In genomic region chr4:41654217-41654616, GRCm38 (mm10) we compare ENCODE assay signal across 9 mouse cellular contexts. TPM values are rescaled to one million over a fixed set of nuclear protein-coding genes. Genes with fewer than 3 reads are reported as not detected.
DNase-seq lines count a peak whose midpoint lies in the region; ATAC-seq and TF ChIP-seq lines count a peak whose summit lies in the region.
"Had no signal": no experiment of that assay in that cellular context is flagged by ENCODE, and none has a peak within 500 bp of the region (broad histone marks: within the 10 kb centered on the region; RNA-seq: fewer than 3 reads in every experiment).

No protein-coding gene starts in this region.

- peaks cover 27% of the 10 kb centered on the region for H3K27me3 ChIP-seq in C2C12 (ENCODE audit: control insufficient read depth, insufficient read depth, insufficient read length)

- H3K79me3 ChIP-seq in C2C12 (ENCODE audit: low read depth) = no peaks in the 10 kb centered on the region

- H3K36me3 ChIP-seq in C2C12 (ENCODE audit: control insufficient read depth, insufficient read depth) = no peaks in the 10 kb centered on the region
- H3K36me3 ChIP-seq: limb, embryonic 13.5 days had no signal

- H3K79me2 ChIP-seq in C2C12 (ENCODE audit: control insufficient read depth, insufficient read depth) = no peaks in the 10 kb centered on the region

- TF ChIP-seq CTCF in C2C12 (IDR thresholded peaks at IDR 0.05; ENCODE audit: control insufficient read depth, insufficient read depth, insufficient read length) = peak; percentile 14

- H3K4me3 ChIP-seq in C2C12 (ENCODE audit: insufficient read depth, poor library complexity, severe bottlenecking) = no peak overlapping the region
- H3K4me3 ChIP-seq: erythroblast, embryonic 14.5 days; limb, embryonic 13.5 days had no signal

- ATAC-seq in granulocyte monocyte progenitor cell, adult 5-6 weeks (replicated peaks; ENCODE audit: poor library complexity, severe bottlenecking) = 0 out of 2 replicates have a peak, but pooled peaks have one; percentile 54

- H3ac ChIP-seq in C2C12 (ENCODE audit: control insufficient read depth, insufficient read length, low read depth) = no peak overlapping the region

- DNase-seq in MN1 (ENCODE audit: low spot score) = peak; percentile 63
- DNase-seq in cerebellum, postnatal 25 days = peak; percentile 83 to 88
- peak; percentile 77 to 83 for DNase-seq in kidney, postnatal 25 days
- peak; percentile 77 for DNase-seq in lung, postnatal 36 days
- DNase-seq in right cerebral cortex, postnatal 25 days = peak; percentile 34

TF ChIP-seq in C2C12, 6 proteins besides CTCF, POLR2A, EP300 and RAD21:
- TF ChIP-seq MAX (IDR thresholded peaks at IDR 0.05) (no peak), CEBPB (IDR thresholded peaks at IDR 0.05; ENCODE audit: low read depth) (no peak), MYOG (IDR thresholded peaks at IDR 0.05; ENCODE audit: control insufficient read depth, extremely low read depth, insufficient read length) (no peak), MYOD1 (IDR thresholded peaks at IDR 0.05; ENCODE audit: control insufficient read depth, insufficient read length, low read depth) (no peak), FOSL1 (IDR thresholded peaks at IDR 0.05; ENCODE audit: insufficient read depth, low read length, poor library complexity, severe bottlenecking) (no peak), USF1 (IDR thresholded peaks at IDR 0.05; ENCODE audit: low read depth) (no peak)

RNA-seq across cellular contexts. Expression of gene Enho, which starts 14.1 kb away (rescaled TPM):
- polyA plus RNA-seq in C2C12 (2012; fragmentation: generic; extraction: Trizol) = 1.2 TPM
- not detected in 2 replicates for total RNA-seq in granulocyte monocyte progenitor cell, adult 5-6 weeks (2014; fragmentation: Nextera tagmentation)
- not detected in 2 replicates for total RNA-seq in granulocyte monocyte progenitor cell, adult 5-6 weeks (2017)

RNA-seq across cellular contexts. Expression of gene Cntfr, which starts 42.7 kb away (rescaled TPM):
- polyA plus RNA-seq in C2C12 (2012; fragmentation: generic; extraction: Trizol) = 0.05 TPM
- not detected in 2 replicates for total RNA-seq in granulocyte monocyte progenitor cell, adult 5-6 weeks (2014; fragmentation: Nextera tagmentation)
- total RNA-seq in granulocyte monocyte progenitor cell, adult 5-6 weeks (2017) = not detected in 2 replicates
- polyA plus RNA-seq: erythroblast, embryonic 14.5 days had no signal

RNA-seq across cellular contexts. Expression of gene Il11ra1, which starts 45.6 kb away (rescaled TPM):
- 2.4 TPM for polyA plus RNA-seq in C2C12 (2012; fragmentation: generic; extraction: Trizol)
- 66.9 and 71.4 TPM in 2 replicates for total RNA-seq in granulocyte monocyte progenitor cell, adult 5-6 weeks (2014; fragmentation: Nextera tagmentation)
- total RNA-seq in granulocyte monocyte progenitor cell, adult 5-6 weeks (2017) = 102 and 103 TPM in 2 replicates

RNA-seq across cellular contexts. Expression of gene Rpp25l, which starts 59.1 kb away (rescaled TPM):
- polyA plus RNA-seq in C2C12 (2012; fragmentation: generic; extraction: Trizol) = 60.3 TPM
- 23.0 and 45.3 TPM in 2 replicates for total RNA-seq in granulocyte monocyte progenitor cell, adult 5-6 weeks (2014; fragmentation: Nextera tagmentation)
- total RNA-seq in granulocyte monocyte progenitor cell, adult 5-6 weeks (2017) = 15.0 and 20.1 TPM in 2 replicates

Comparison
In these comparisons a context has a peak if more than half of its experiments do, and no peak if none do; other contexts are left out.
1. DNase-seq: peak in every context shown above with its lines; median percentile 86 in cerebellum, postnatal 25 days; 80 in kidney, postnatal 25 days; 77 in lung, postnatal 36 days; 63 in MN1; 34 in right cerebral cortex, postnatal 25 days.